Mouse (Mus musculus) intestine, embryonic 15.5 days (tissue): ENCODE data around the gene Lcmt1. TPM values are rescaled to one million over a fixed set of nuclear protein-coding genes. Genes with fewer than 3 reads are reported as not detected.

Experiments used
- ATAC-seq: fragments of 200-750 bp; cut with Nextera tagmentation; 2 replicates; pipeline ENCODE4 v1.8.0; 2017; ENCODE audit warnings: moderate TSS enrichment, moderate library complexity
- H3K27ac ChIP-seq: fragments of 300-500 bp; sonication (generic); 2 replicates; pipeline ENCODE4 v1.5.1; 2015; ENCODE audit warnings: mild to moderate bottlenecking, inconsistent platforms
- H3K27me3 ChIP-seq: fragments of 300-500 bp; sonication (generic); replicated peaks from 2 replicates; pipeline ENCODE4 v1.6.1; 2015; ENCODE audit warnings: inconsistent platforms
- H3K36me3 ChIP-seq: fragments of 300-500 bp; sonication (generic); 2 replicates; pipeline ENCODE4 v1.6.1; 2015; ENCODE audit warnings: inconsistent platforms
- H3K4me1 ChIP-seq: fragments of 300-500 bp; sonication (generic); replicated peaks from 2 replicates; pipeline ENCODE4 v1.6.1; 2015; ENCODE audit warnings: inconsistent platforms
- H3K4me2 ChIP-seq: fragments of 300-500 bp; sonication (generic); replicated peaks from 2 replicates; pipeline ENCODE4 v1.6.1; 2015; ENCODE audit warnings: mild to moderate bottlenecking, inconsistent platforms
- H3K4me3 ChIP-seq: fragments of 300-500 bp; sonication (generic); replicated peaks from 2 replicates; pipeline ENCODE4 v1.5.1; 2015; ENCODE audit warnings: inconsistent platforms
- H3K9ac ChIP-seq: fragments of 300-500 bp; sonication (generic); 2 replicates; pipeline ENCODE4 v1.6.1; 2015; ENCODE audit warnings: inconsistent platforms
- H3K9me3 ChIP-seq: fragments of 300-500 bp; sonication (generic); 2 replicates; pipeline ENCODE4 v1.6.1; 2016; ENCODE audit warnings: inconsistent platforms
- WGBS: fragments of 180-500 bp; shearing (Covaris S2); methylation state at CpG from one replicate; pipeline ENCODE4 v1.1.7; 2015; 5-methylcytosine and 5-hydroxymethylcytosine counted together
- polyA plus RNA-seq: library from polyadenylated mRNA; unstranded; fragments of >200 nt; fragmentation: Nextera tagmentation; extraction: Ambion mirVana; gene quantifications from 2 replicates; pipeline ENCODE4 v1.2.1, GENCODE M21; 2015

Lcmt1 gene
- polyA plus RNA-seq, 1 experiment from 2014 or later, result 42.9 TPM

GRCm38 (mm10) chr7:123412143-123412542 lies 42.6 kb downstream of the Lcmt1 start:
- Histone ChIP-seq H3K36me3 (no peaks in the 10 kb centered on the region), H3K4me1 (no peaks in the 10 kb centered on the region), H3K9ac (no peak overlapping the region), H3K4me2 (no peak overlapping the region), H3K4me3 (no peak overlapping the region), H3K27ac (no peak overlapping the region), H3K27me3 (no peaks in the 10 kb centered on the region), H3K9me3 (no peaks in the 10 kb centered on the region)
- WGBS, result 77% methylated on average over 3 of the region's 3 CpGs
- ATAC-seq, result no peak

GRCm38 (mm10) chr7:123416803-123417202 lies 47.2 kb downstream of the Lcmt1 start:
- 61% methylated on average over 4 of the region's 4 CpGs for WGBS
- no peaks in the 10 kb centered on the region for H3K4me1 ChIP-seq
- no peak for ATAC-seq
- H3K27me3 ChIP-seq, result no peaks in the 10 kb centered on the region
- 0 out of 2 replicates have a peak, but pooled peaks cover 2% of the 10 kb centered on the region for H3K36me3 ChIP-seq
- no peak overlapping the region for H3K9ac ChIP-seq
- H3K4me2 ChIP-seq, result no peak overlapping the region
- H3K4me3 ChIP-seq, result no peak overlapping the region
- no peaks in the 10 kb centered on the region for H3K9me3 ChIP-seq
- no peak overlapping the region for H3K27ac ChIP-seq

- Histone ChIP-seq H3K27ac (no peak overlapping the region), H3K4me1 (no peaks in the 10 kb centered on the region), H3K36me3 (0 out of 2 replicates have a peak, but pooled peaks cover 2% of the 10 kb centered on the region), H3K4me2 (no peak overlapping the region), H3K4me3 (no peak overlapping the region), H3K9me3 (no peaks in the 10 kb centered on the region), H3K27me3 (no peaks in the 10 kb centered on the region), H3K9ac (no peak overlapping the region)
- ATAC-seq, result no peak
- 90% methylated on average over 3 of the region's 3 CpGs for WGBS
Measured at GRCm38 (mm10) chr7:123417661-123418060, 48.1 kb downstream of the Lcmt1 start.

- no peak overlapping the region for H3K4me3 ChIP-seq
- no peak overlapping the region for H3K4me2 ChIP-seq
- ATAC-seq, result peak; percentile 77; the same call in 1 of the 2 replicates
- H3K36me3 ChIP-seq, result 0 out of 2 replicates have a peak, but pooled peaks cover 2% of the 10 kb centered on the region
- H3K9ac ChIP-seq, result no peak overlapping the region
- no peaks in the 10 kb centered on the region for H3K9me3 ChIP-seq
- no peaks in the 10 kb centered on the region for H3K4me1 ChIP-seq
- no peaks in the 10 kb centered on the region for H3K27me3 ChIP-seq
- no peak overlapping the region for H3K27ac ChIP-seq
- WGBS, result 77% methylated on average over 4 of the region's 4 CpGs
Measured at GRCm38 (mm10) chr7:123419984-123420383, 50.4 kb downstream of the Lcmt1 start.

GRCm38 (mm10) chr7:123421958-123422357 lies 52.4 kb downstream of the Lcmt1 start:
- 63% methylated on average over 3 of the region's 3 CpGs for WGBS
- Histone ChIP-seq H3K27ac (no peak overlapping the region), H3K36me3 (0 out of 2 replicates have a peak, but pooled peaks cover 2% of the 10 kb centered on the region), H3K9me3 (no peaks in the 10 kb centered on the region), H3K4me3 (no peak overlapping the region), H3K4me1 (no peaks in the 10 kb centered on the region), H3K27me3 (no peaks in the 10 kb centered on the region), H3K4me2 (no peak overlapping the region), H3K9ac (no peak overlapping the region)
- ATAC-seq, result peak; percentile 62; the same call in 1 of the 2 replicates

GRCm38 (mm10) chr7:123424281-123424680 lies 54.7 kb downstream of the Lcmt1 start:
- Histone ChIP-seq H3K9me3 (no peaks in the 10 kb centered on the region), H3K4me2 (no peak overlapping the region), H3K9ac (no peak overlapping the region), H3K4me3 (no peak overlapping the region), H3K4me1 (no peaks in the 10 kb centered on the region), H3K36me3 (0 out of 2 replicates have a peak, but pooled peaks cover 2% of the 10 kb centered on the region), H3K27ac (no peak overlapping the region), H3K27me3 (no peaks in the 10 kb centered on the region)
- 89% methylated on average over 6 of the region's 6 CpGs for WGBS
- no peak for ATAC-seq

- Histone ChIP-seq H3K4me2 (no peak overlapping the region), H3K9me3 (no peaks in the 10 kb centered on the region), H3K36me3 (0 out of 2 replicates have a peak, but pooled peaks cover 1% of the 10 kb centered on the region), H3K27me3 (no peaks in the 10 kb centered on the region), H3K4me1 (no peaks in the 10 kb centered on the region), H3K4me3 (no peak overlapping the region), H3K9ac (no peak overlapping the region), H3K27ac (no peak overlapping the region)
- 88% methylated on average over 6 of the region's 6 CpGs for WGBS
- no peak for ATAC-seq
Measured at GRCm38 (mm10) chr7:123425134-123425757, 55.7 kb downstream of the Lcmt1 start.

- Histone ChIP-seq H3K27me3 (no peaks in the 10 kb centered on the region), H3K9me3 (no peaks in the 10 kb centered on the region), H3K27ac (no peak overlapping the region), H3K4me2 (no peak overlapping the region), H3K36me3 (no peaks in the 10 kb centered on the region), H3K9ac (no peak overlapping the region), H3K4me3 (no peak overlapping the region), H3K4me1 (no peaks in the 10 kb centered on the region)
- WGBS, result 62% methylated on average over 8 of the region's 8 CpGs
- ATAC-seq, result peak; percentile 94
Measured at GRCm38 (mm10) chr7:123429624-123430410, 60.2 kb downstream of the Lcmt1 start.

- Histone ChIP-seq H3K27me3 (no peaks in the 10 kb centered on the region), H3K36me3 (no peaks in the 10 kb centered on the region), H3K27ac (no peak overlapping the region), H3K4me3 (no peak overlapping the region), H3K4me1 (no peaks in the 10 kb centered on the region), H3K9ac (no peak overlapping the region), H3K4me2 (no peak overlapping the region), H3K9me3 (no peaks in the 10 kb centered on the region)
- WGBS, result 71% methylated on average over 4 of the region's 4 CpGs
- ATAC-seq, result peak; percentile 54
Measured at GRCm38 (mm10) chr7:123430411-123430705, 60.8 kb downstream of the Lcmt1 start.

- H3K27ac ChIP-seq, result no peak overlapping the region
- WGBS, result 66% methylated on average over 4 of the region's 4 CpGs
- H3K36me3 ChIP-seq, result no peaks in the 10 kb centered on the region
- no peaks in the 10 kb centered on the region for H3K4me1 ChIP-seq
- no peak for ATAC-seq
- H3K27me3 ChIP-seq, result no peaks in the 10 kb centered on the region
- no peak overlapping the region for H3K4me3 ChIP-seq
- H3K9me3 ChIP-seq, result no peaks in the 10 kb centered on the region
- H3K9ac ChIP-seq, result no peak overlapping the region
- no peak overlapping the region for H3K4me2 ChIP-seq
Measured at GRCm38 (mm10) chr7:123431206-123431605, 61.6 kb downstream of the Lcmt1 start.

GRCm38 (mm10) chr7:123442079-123442478 lies 72.5 kb downstream of the Lcmt1 start:
- Histone ChIP-seq H3K9ac (no peak overlapping the region), H3K4me1 (no peaks in the 10 kb centered on the region), H3K27me3 (no peaks in the 10 kb centered on the region), H3K4me2 (no peak overlapping the region), H3K9me3 (no peaks in the 10 kb centered on the region), H3K36me3 (no peaks in the 10 kb centered on the region), H3K4me3 (no peak overlapping the region), H3K27ac (no peak overlapping the region)
- 78% methylated on average over 1 of the region's 1 CpGs for WGBS
- no peak for ATAC-seq

GRCm38 (mm10) chr7:123448794-123449193 lies 79.2 kb downstream of the Lcmt1 start:
- Histone ChIP-seq H3K4me3 (no peak overlapping the region), H3K27me3 (no peaks in the 10 kb centered on the region), H3K4me1 (no peaks in the 10 kb centered on the region), H3K9me3 (no peaks in the 10 kb centered on the region), H3K4me2 (no peak overlapping the region), H3K9ac (no peak overlapping the region), H3K36me3 (no peaks in the 10 kb centered on the region), H3K27ac (no peak overlapping the region)
- 80% methylated on average over 2 of the region's 2 CpGs for WGBS
- peak; percentile 79 for ATAC-seq

GRCm38 (mm10) chr7:123449676-123450075 lies 80.1 kb downstream of the Lcmt1 start:
- ATAC-seq, result no peak
- WGBS, result 72% methylated on average over 10 of the region's 10 CpGs
- no peaks in the 10 kb centered on the region for H3K27me3 ChIP-seq
- H3K4me3 ChIP-seq, result no peak overlapping the region
- no peak overlapping the region for H3K4me2 ChIP-seq
- no peaks in the 10 kb centered on the region for H3K9me3 ChIP-seq
- H3K9ac ChIP-seq, result no peak overlapping the region
- H3K4me1 ChIP-seq, result no peaks in the 10 kb centered on the region
- H3K36me3 ChIP-seq, result no peaks in the 10 kb centered on the region
- H3K27ac ChIP-seq, result no peak overlapping the region
